ENCODE assay signal across 11 mouse cellular contexts in genomic region chr8:21001171-21001570, GRCm38 (mm10). TPM values are rescaled to one million over a fixed set of nuclear protein-coding genes. Genes with fewer than 3 reads are reported as not detected.
A peak's percentile ranks its signal among the peaks of the same experiment; 100 is the strongest.
DNase-seq lines count a peak whose midpoint lies in the region; ATAC-seq and TF ChIP-seq lines count a peak whose summit lies in the region.
"Had no signal": no experiment of that assay in that cellular context is flagged by ENCODE, and none has a peak within 500 bp of the region (broad histone marks: within the 10 kb centered on the region; RNA-seq: fewer than 3 reads in every experiment).

No protein-coding gene starts in this region.

- TF ChIP-seq CTCF in layer of hippocampus, adult 2 months (conservative IDR thresholded peaks at IDR 0.05), result peak; percentile 65

- peak; percentile 14 for DNase-seq in adrenal gland, postnatal 25 days
- no peak for DNase-seq in adrenal gland, postnatal 4 days (ENCODE audit: low spot score in 2 of 2)
- no peak for DNase-seq in layer of hippocampus, adult 2 months (ENCODE audit: low spot score in 2 of 2)
- no peak for DNase-seq in layer of hippocampus, adult 11-12 months (ENCODE audit: low spot score)
- peak; percentile 29 for DNase-seq in 416B (ENCODE audit: low read depth)
- peak; percentile 15 for DNase-seq in embryo, embryonic 9.5 days (ENCODE audit: extremely low spot score)

- no peak overlapping the region for H3K4me3 ChIP-seq in layer of hippocampus, adult 2 months
- H3K4me3 ChIP-seq: midbrain, embryonic 12.5 days had no signal

- H3K27ac ChIP-seq in layer of hippocampus, adult 2 months, result no peak overlapping the region
- H3K27ac ChIP-seq: midbrain, embryonic 12.5 days had no signal

- no peak for ATAC-seq in erythroid progenitor cell, adult 5-6 weeks (replicated peaks; ENCODE audit: low FRiP score, poor library complexity, severe bottlenecking)
- ATAC-seq in activated CD4-positive, CD25-positive, alpha-beta regulatory T cell, adult 4 months, result no peak

RNA-seq across cellular contexts. Expression of gene Defa21, which starts 24.2 kb away (rescaled TPM):
- total RNA-seq in adrenal gland, postnatal 25 days (2021), result not detected in 2 replicates
- total RNA-seq in adrenal gland, postnatal 4 days (2021), result not detected
- total RNA-seq in layer of hippocampus, adult 2 months (2021), result not detected
- not detected in 2 replicates for total RNA-seq in erythroid progenitor cell, adult 5-6 weeks (2015; ENCODE audit: low replicate concordance)
- total RNA-seq in erythroid progenitor cell, adult 5-6 weeks (2017; ENCODE audit: low replicate concordance), result not detected in 2 replicates
- not detected for polyA plus RNA-seq in activated CD4-positive, CD25-positive, alpha-beta regulatory T cell, adult 4 months (2017; shearing (Covaris generic))
- total RNA-seq: layer of hippocampus, postnatal 14 days had no signal
- polyA plus RNA-seq: midbrain, embryonic 12.5 days; spleen, adult 2 months had no signal

RNA-seq across cellular contexts. Expression of gene Defa23, which starts 53.7 kb away (rescaled TPM):
- not detected in 2 replicates for total RNA-seq in adrenal gland, postnatal 25 days (2021)
- not detected for total RNA-seq in adrenal gland, postnatal 4 days (2021)
- total RNA-seq in layer of hippocampus, adult 2 months (2021), result not detected
- not detected in 2 replicates for total RNA-seq in erythroid progenitor cell, adult 5-6 weeks (2015; ENCODE audit: low replicate concordance)
- total RNA-seq in erythroid progenitor cell, adult 5-6 weeks (2017; ENCODE audit: low replicate concordance), result not detected in 2 replicates
- not detected for polyA plus RNA-seq in activated CD4-positive, CD25-positive, alpha-beta regulatory T cell, adult 4 months (2017; shearing (Covaris generic))
- total RNA-seq: layer of hippocampus, postnatal 14 days had no signal
- polyA plus RNA-seq: midbrain, embryonic 12.5 days; spleen, adult 2 months had no signal

RNA-seq across cellular contexts. Expression of gene AY761185, which starts 56.7 kb away (rescaled TPM):
- not detected in 2 replicates for total RNA-seq in adrenal gland, postnatal 25 days (2021)
- total RNA-seq in adrenal gland, postnatal 4 days (2021), result not detected
- total RNA-seq in layer of hippocampus, adult 2 months (2021), result not detected
- not detected in 2 replicates for total RNA-seq in erythroid progenitor cell, adult 5-6 weeks (2015; ENCODE audit: low replicate concordance)
- not detected in 2 replicates for total RNA-seq in erythroid progenitor cell, adult 5-6 weeks (2017; ENCODE audit: low replicate concordance)
- not detected for polyA plus RNA-seq in activated CD4-positive, CD25-positive, alpha-beta regulatory T cell, adult 4 months (2017; shearing (Covaris generic))
- total RNA-seq: layer of hippocampus, postnatal 14 days had no signal
- polyA plus RNA-seq: midbrain, embryonic 12.5 days; spleen, adult 2 months had no signal

Comparison
In these comparisons a context has a peak if more than half of its experiments do, and no peak if none do; other contexts are left out.
1. DNase-seq: peak in adrenal gland, postnatal 25 days (single experiment), 416B (single experiment) and embryo, embryonic 9.5 days (single experiment); none in adrenal gland, postnatal 4 days (0 of 2), layer of hippocampus, adult 2 months (0 of 2) and layer of hippocampus, adult 11-12 months (single experiment).